Mouse (Mus musculus) neutrophil, adult 5-6 weeks (primary cell): ENCODE measurements at regions not wholly inside any gene's neighbourhood (a gene's known extent, or its start where the extent isn't known, plus 50 kb on each side); places are given as distances from the start of the nearest gene placed in this dataset.
A peak's percentile ranks its signal among the peaks of the same experiment; 100 is the strongest.

ENCODE experiments used
- ATAC-seq: fragments of 151-379, 151-347 bp; 2 replicates; pipeline ENCODE4 v1.8.0; 2017; ENCODE audit warnings: mild to moderate bottlenecking, moderate TSS enrichment; ENCODE audit not compliant: insufficient number of reproducible peaks, poor library complexity, low FRiP score, severe bottlenecking; ENCODE audit errors: extremely low read depth

GRCm38 (mm10) chr10:19099369-19100285 lies 84.2 kb upstream of the Tnfaip3 start:
- ATAC-seq = no peak; the same call in 1 of the 2 replicates

GRCm38 (mm10) chr10:19094297-19094696 lies 78.8 kb upstream of the Tnfaip3 start:
- ATAC-seq = peak; percentile 99

DNA sequence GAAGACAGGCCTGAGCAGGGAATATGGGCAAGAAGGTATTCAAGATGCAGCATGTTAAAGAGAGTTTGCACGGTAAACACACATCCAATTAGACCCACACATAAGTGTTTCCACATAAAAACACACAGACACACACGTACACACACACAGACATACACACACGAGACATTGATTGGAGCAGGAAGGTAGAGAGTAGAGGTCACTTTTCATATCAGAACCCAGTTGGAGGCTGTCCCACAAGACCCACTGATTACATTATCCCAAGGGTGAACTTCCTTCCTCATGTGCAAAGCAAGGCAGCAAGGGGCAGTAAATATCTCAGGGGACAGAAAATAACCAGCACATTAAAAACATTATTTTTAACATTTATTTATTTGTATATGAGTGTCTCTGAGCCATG lies 78.2 kb upstream of the Tnfaip3 start:
- ATAC-seq = no peak

DNA sequence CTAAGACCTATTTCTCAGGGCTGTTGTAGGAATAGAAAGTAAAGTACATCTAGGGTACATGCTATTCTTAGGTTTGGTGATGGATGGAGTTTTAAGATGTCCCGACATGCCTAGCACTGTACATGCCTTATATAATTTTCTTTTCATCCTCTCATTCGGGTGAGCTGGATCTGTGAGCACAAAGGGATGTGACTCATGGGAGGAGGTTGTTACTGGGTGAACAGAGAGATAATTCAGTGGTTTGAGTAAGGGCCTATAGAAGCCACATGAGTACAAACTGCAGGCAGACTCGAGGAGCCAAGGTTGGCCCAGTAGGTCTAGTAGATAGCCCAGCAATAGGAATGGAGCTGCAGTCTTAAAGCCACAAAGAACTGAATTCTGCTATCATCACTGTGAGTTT lies 76.5 kb upstream of the Tnfaip3 start:
- ATAC-seq = no peak

- ATAC-seq = no peak
These were observed 75.7 kb upstream of the Tnfaip3 start for GRCm38 (mm10) chr10:19091110-19091509.

DNA sequence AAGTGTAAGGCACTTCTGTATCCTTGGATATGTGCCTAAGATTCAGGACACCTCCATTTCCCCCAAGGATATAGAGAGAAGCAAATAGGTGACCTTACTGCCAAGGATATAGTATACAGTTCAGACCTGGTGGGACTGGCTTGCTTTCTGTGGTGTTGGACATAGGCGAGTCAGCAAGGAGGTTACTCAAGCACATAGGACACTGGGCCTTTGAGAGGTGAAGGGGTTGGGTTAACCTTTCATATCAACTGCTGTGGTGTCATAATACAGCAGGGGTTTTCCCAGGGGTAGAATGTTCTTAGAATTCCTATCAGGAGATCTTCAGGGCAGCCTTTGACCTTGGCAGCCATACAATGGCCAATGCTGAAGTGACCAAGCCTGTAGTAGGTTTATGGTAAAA lies 71.5 kb upstream of the Tnfaip3 start:
- no peak for ATAC-seq

- no peak for ATAC-seq
These were observed 66.7 kb upstream of the Tnfaip3 start for GRCm38 (mm10) chr10:19082136-19082535.

GRCm38 (mm10) chr10:19078047-19078446 lies 62.6 kb upstream of the Tnfaip3 start:
- ATAC-seq = no peak

- peak; percentile 70; the same call in 1 of the 2 replicates for ATAC-seq
These were observed 52.9 kb upstream of the Tnfaip3 start for GRCm38 (mm10) chr10:19068377-19068776.

DNA sequence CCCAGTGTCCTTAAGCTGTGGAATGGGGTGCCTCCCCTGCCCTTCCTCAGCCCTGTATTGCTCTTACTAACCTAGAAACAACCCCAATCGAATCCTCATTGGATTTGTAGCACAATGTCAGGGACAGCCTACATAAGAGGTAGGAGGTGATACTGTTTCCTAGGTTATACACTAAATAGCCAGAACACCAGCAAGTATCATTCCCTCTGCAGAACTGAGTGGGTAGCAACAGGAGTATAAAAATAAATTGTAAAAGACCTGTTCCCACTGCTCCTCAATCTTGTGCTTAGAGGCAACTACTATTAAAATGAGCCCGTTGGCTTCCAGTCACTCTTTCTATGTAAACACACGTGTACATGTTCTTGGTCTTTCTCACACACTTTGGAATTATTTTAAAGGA lies 52.2 kb upstream of the Tnfaip3 start:
- no peak for ATAC-seq

DNA sequence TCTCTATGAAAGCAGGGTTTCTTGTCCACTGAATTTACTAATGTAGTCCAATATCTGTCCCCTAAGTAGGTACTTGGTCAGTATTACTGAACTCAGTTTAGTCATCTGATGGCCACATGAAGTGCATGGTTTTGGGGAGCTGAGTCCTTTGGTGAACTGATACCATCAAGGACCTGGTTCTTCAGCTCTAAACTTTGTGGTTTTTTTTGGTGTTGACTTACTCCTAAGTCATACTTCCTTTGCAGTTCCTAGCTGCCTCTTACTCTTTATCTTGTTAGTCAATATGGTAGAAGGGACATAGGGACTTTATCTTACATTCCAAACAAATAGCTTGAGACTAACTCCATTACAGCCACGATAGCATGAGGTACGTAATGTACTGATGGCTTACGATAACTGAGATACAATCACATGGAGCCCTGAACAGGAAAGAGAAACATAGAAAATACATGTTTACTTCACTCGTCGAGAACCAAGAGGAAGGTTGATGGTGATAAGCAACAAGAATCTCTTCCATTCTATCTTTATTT lies 51.4 kb upstream of the Tnfaip3 start:
- no peak for ATAC-seq
